Comparison of ENCODE assay signal across 15 mouse cellular contexts in genomic region chr4:53186141-53186540, GRCm38 (mm10). TPM values are rescaled to one million over a fixed set of nuclear protein-coding genes. Genes with fewer than 3 reads are reported as not detected.
A peak's percentile ranks its signal among the peaks of the same experiment; 100 is the strongest.
DNase-seq lines count a peak whose midpoint lies in the region; ATAC-seq and TF ChIP-seq lines count a peak whose summit lies in the region.
"Had no signal": no experiment of that assay in that cellular context is flagged by ENCODE, and none has a peak within 500 bp of the region (broad histone marks: within the 10 kb centered on the region; RNA-seq: fewer than 3 reads in every experiment).

No protein-coding gene starts in this region.

- TF ChIP-seq EP300 in lung, postnatal 0 days (IDR thresholded peaks at IDR 0.05), result no peak

- no peak overlapping the region for H3K9ac ChIP-seq in heart, embryonic 15.5 days
- H3K9ac ChIP-seq in lung, embryonic 14.5 days, result no peak overlapping the region
- no peak overlapping the region for H3K9ac ChIP-seq in lung, postnatal 0 days (replicated peaks; ENCODE audit: low read depth)
- H3K9ac ChIP-seq: kidney, embryonic 15.5 days had no signal

- no peaks in the 10 kb centered on the region for H3K36me3 ChIP-seq in heart, embryonic 15.5 days
- H3K36me3 ChIP-seq in lung, embryonic 14.5 days (ENCODE audit: insufficient read depth), result no peaks in the 10 kb centered on the region
- no peaks in the 10 kb centered on the region for H3K36me3 ChIP-seq in lung, postnatal 0 days (ENCODE audit: insufficient read depth, low read length)
- H3K36me3 ChIP-seq: kidney, embryonic 15.5 days had no signal

- no peak overlapping the region for H3K4me3 ChIP-seq in heart, embryonic 15.5 days
- H3K4me3 ChIP-seq in lung, embryonic 14.5 days (ENCODE audit: low read depth, low read length), result no peak overlapping the region
- H3K4me3 ChIP-seq in lung, postnatal 0 days (ENCODE audit: low read depth, low read length), result no peak overlapping the region
- H3K4me3 ChIP-seq in brown adipose tissue, adult 24 weeks (ENCODE audit: insufficient read depth, low read depth, low read length), result no peak overlapping the region
- H3K4me3 ChIP-seq: kidney, embryonic 15.5 days had no signal

- TF ChIP-seq CTCF in lung, embryonic 14.5 days (IDR thresholded peaks at IDR 0.05; ENCODE audit: low read depth), result no peak
- no peak for TF ChIP-seq CTCF in lung, postnatal 0 days (IDR thresholded peaks at IDR 0.05)

- H3K27me3 ChIP-seq in heart, embryonic 15.5 days, result no peaks in the 10 kb centered on the region
- no peaks in the 10 kb centered on the region for H3K27me3 ChIP-seq in lung, embryonic 14.5 days (ENCODE audit: insufficient read depth, low read length)
- H3K27me3 ChIP-seq in lung, postnatal 0 days (replicated peaks; ENCODE audit: insufficient read depth, low read length), result no peaks in the 10 kb centered on the region
- H3K27me3 ChIP-seq: kidney, embryonic 15.5 days had no signal

- H3K4me2 ChIP-seq in heart, embryonic 15.5 days, result no peak overlapping the region
- no peak overlapping the region for H3K4me2 ChIP-seq in lung, embryonic 14.5 days
- no peak overlapping the region for H3K4me2 ChIP-seq in lung, postnatal 0 days (replicated peaks; ENCODE audit: low read depth, low read length)
- H3K4me2 ChIP-seq: kidney, embryonic 15.5 days had no signal

- H3K9me3 ChIP-seq in heart, embryonic 15.5 days (replicated peaks), result no peaks in the 10 kb centered on the region
- no peaks in the 10 kb centered on the region for H3K9me3 ChIP-seq in lung, embryonic 14.5 days (ENCODE audit: low read depth, low read length)
- no peaks in the 10 kb centered on the region for H3K9me3 ChIP-seq in lung, postnatal 0 days (ENCODE audit: low read length)
- H3K9me3 ChIP-seq: kidney, embryonic 15.5 days had no signal

- H3K4me1 ChIP-seq in heart, embryonic 15.5 days (replicated peaks), result no peaks in the 10 kb centered on the region
- H3K4me1 ChIP-seq in lung, embryonic 14.5 days (ENCODE audit: insufficient read depth), result no peaks in the 10 kb centered on the region
- no peaks in the 10 kb centered on the region for H3K4me1 ChIP-seq in lung, postnatal 0 days (ENCODE audit: insufficient read depth, low read depth, low read length)
- H3K4me1 ChIP-seq in brown adipose tissue, adult 24 weeks (ENCODE audit: control insufficient read depth, insufficient read depth, insufficient read length, low read length), result peaks cover 11% of the 10 kb centered on the region; the same call in 1 of the 2 replicates

- no peak for ATAC-seq in heart, embryonic 15.5 days (replicated peaks; ENCODE audit: insufficient number of reproducible peaks, insufficient read depth, low FRiP score, low read depth)
- no peak for ATAC-seq in lung, embryonic 14.5 days (ENCODE audit: insufficient read depth)
- ATAC-seq in lung, postnatal 0 days, result no peak
- peak; percentile 31 for ATAC-seq in megakaryocyte progenitor cell, adult 5-6 weeks (replicated peaks; ENCODE audit: poor library complexity)
- ATAC-seq: inflammation-experienced regulatory T-cells, adult 6 months had no signal

- peak overlapping the region; percentile 75 for H3K27ac ChIP-seq in heart, embryonic 15.5 days
- 0 out of 2 replicates have a peak overlapping the region, but pooled peaks have one; percentile 24 for H3K27ac ChIP-seq in lung, embryonic 14.5 days (ENCODE audit: low read depth)
- no peak overlapping the region for H3K27ac ChIP-seq in lung, postnatal 0 days (ENCODE audit: low read length)
- H3K27ac ChIP-seq in brown adipose tissue, adult 24 weeks (replicated peaks; ENCODE audit: low read depth, low read length), result peak overlapping the region; percentile 70; the same call in 1 of the 2 replicates

- intact Hi-C loops in heart, postnatal 25 days (cut with DNase I), result no loop called here

- DNase-seq in heart, postnatal 25 days (ENCODE audit: low spot score), result no peak
- DNase-seq in lung, embryonic 14.5 days, result no peak
- DNase-seq in lung, postnatal 0 days (ENCODE audit: low spot score), result no peak
- no peak for DNase-seq in left cerebral cortex, adult 9 months (ENCODE audit: low spot score in 2 of 2)
- no peak for DNase-seq in cerebellum, postnatal 4 days (ENCODE audit: low spot score in 2 of 2)
- DNase-seq: adrenal gland, adult 8-10 months; B cell, adult 2 months; cerebellum, adult 9-11 months; layer of hippocampus, postnatal 36 days; midbrain, embryonic 14.5 days had no signal

- WGBS in heart, embryonic 15.5 days, result 83% methylated on average over 4 of the region's 4 CpGs
- 72% methylated on average over 4 of the region's 4 CpGs for WGBS in lung, embryonic 14.5 days
- 71% methylated on average over 4 of the region's 4 CpGs for WGBS in lung, postnatal 0 days

RNA-seq across cellular contexts. Expression of gene Abca1, which starts 26.4 kb away (rescaled TPM):
- polyA plus RNA-seq in heart, embryonic 15.5 days (2015; fragmentation: Nextera tagmentation; extraction: Ambion mirVana), result 4.4 and 5.7 TPM in 2 replicates
- 10 to 100 TPM; 13.6 to 19.7 TPM for total RNA-seq in heart, postnatal 25 days (2021)
- polyA plus RNA-seq in lung, embryonic 14.5 days (2014; fragmentation: Nextera tagmentation; extraction: Ambion mirVana), result 13.6 and 14.3 TPM in 2 replicates
- 3.7 and 4.6 TPM in 2 replicates for polyA plus RNA-seq in lung, postnatal 0 days (2015; fragmentation: Nextera tagmentation; extraction: Ambion mirVana)
- polyA plus RNA-seq in brown adipose tissue, adult 24 weeks (2012; ENCODE audit: insufficient read depth, insufficient read length, missing spikeins), result 21.5 and 22.3 TPM in 2 replicates
- 1.2 and 1.8 TPM in 2 replicates for total RNA-seq in megakaryocyte progenitor cell, adult 5-6 weeks (2015)
- 1.8 and 1.9 TPM in 2 replicates for total RNA-seq in megakaryocyte progenitor cell, adult 5-6 weeks (2017)
